Mouse (Mus musculus) ovary, adult 18-20 months (tissue): Measurements from ENCODE around the gene Rbm34.
"Not testable (repeated sequence)": the region's sequence is repeated elsewhere in the genome, so short reads cannot be mapped to it uniquely, and the experiment has no call there.

Experiments
- DNase-seq: peaks from one replicate; pipeline ENCODE4 v3.0.0; 2022; ENCODE audit warnings: low spot score, mixed read lengths

Rbm34 gene

DNA sequence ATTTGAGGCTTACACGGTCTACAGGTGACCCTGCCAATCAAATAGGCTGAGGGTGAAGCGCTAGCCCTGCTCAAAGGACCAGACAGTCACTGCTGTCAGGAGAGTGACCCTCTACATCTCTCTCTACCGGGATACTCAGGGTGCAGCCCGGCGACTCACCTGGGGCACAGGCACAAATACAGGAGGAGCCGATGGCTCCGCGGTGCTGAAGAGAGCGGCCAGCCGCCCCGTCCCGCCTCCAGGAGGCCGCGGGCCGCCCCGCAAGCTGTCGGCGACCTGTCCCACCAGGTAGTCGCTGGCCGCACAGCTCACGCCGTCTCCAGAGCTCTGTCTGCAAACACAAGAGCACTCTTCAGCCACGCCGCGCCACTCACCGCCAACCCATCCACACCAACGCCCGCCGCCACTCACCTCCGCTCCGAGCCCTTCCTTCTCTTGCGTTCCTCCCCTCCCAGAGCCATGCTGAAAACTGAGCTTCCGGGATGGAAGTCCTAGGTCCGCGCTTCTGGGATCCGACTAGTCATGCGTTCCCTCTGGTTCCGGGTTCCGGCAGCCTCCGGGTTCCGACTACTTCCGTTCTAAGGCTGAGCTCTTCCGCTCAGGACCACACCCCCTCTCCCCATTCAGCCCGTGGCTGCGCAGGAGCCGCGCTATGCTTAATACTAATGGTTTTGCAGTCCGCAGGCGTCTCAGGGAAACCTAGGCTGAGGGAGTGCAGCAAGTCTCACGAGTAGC lies at the start of gene Rbm34:
TSS of gene Rbm34 (minus strand) at position 493 of the 735 bp plus-strand sequence.
- peak; percentile 86 for DNase-seq

DNA sequence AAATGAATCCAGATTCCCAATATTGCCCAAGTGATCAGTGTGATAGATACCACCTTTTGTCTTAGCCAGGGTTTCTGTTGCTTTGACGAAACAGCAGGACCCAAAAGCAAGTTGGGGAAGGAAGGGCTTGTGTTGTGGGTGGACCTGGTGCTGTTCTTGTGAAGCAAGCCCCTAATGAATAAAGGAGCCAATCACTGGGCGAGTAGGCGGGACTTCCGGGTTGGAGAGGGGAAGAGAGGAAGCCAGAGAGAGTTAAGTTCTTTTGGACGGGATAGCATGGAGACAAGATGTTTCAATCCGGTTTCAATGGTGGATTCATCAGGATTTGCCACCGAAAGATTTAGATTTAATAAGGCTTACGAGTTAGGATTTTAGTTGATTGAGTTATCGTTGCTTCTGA lies 40.8 kb upstream of the Rbm34 start:
- no peak for DNase-seq

DNA sequence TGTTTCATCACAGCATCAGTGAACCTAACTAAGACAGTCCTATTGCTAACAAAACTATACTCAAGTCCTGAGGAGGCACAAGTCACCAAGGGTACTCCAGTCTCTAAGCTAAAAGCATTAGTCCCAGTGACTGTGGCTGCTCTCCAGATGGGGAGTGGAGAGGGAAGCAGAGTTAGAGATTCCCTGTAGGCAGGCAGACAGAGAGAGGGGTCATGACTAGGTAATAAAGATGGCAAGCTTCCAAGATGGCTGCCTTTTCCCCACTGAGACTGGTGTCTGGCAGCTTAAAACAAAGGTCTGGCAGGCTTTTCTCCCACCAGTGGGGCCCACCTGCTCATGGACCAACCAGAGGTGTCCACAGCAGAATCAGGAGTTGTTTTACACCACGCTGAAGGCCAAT lies 23.6 kb upstream of the Rbm34 start:
- no peak for DNase-seq

DNA sequence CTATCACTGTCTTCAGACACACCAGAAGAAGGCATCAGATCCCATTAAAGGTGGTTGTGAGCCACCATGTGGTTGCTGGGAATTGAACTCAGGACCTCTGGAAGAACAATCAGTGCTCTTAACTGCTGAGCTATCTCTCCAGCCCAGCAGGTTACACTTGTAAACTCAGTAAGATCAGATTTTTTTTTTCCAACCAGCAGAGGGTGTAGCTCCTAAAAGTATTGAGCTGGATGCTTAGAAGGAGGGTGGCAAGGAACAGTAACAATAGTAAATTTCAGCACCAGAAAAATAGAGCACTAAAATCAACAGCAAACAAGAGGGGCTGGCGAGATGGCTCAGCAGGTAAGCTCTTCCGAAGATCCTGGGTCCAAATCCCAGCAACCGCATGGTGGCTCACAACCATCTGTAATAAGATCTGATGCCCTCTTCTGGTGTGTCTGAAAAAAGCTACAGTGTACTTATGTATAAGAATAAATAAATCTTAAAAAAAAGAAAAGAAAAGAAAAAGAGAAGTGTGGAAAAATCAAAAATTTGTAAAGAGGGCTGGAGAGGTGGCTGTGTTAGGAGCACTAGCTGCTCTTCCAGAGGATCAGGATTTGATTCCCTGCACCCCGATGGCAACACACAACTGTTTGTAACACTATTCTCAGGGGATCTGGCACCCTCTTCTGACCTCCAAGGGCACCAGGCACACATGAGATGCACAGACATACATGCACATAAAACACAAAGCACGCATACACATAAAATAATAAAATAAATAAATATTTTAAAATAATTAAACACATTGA lies 18.7 kb upstream of the Rbm34 start:
- no peak for DNase-seq

DNA sequence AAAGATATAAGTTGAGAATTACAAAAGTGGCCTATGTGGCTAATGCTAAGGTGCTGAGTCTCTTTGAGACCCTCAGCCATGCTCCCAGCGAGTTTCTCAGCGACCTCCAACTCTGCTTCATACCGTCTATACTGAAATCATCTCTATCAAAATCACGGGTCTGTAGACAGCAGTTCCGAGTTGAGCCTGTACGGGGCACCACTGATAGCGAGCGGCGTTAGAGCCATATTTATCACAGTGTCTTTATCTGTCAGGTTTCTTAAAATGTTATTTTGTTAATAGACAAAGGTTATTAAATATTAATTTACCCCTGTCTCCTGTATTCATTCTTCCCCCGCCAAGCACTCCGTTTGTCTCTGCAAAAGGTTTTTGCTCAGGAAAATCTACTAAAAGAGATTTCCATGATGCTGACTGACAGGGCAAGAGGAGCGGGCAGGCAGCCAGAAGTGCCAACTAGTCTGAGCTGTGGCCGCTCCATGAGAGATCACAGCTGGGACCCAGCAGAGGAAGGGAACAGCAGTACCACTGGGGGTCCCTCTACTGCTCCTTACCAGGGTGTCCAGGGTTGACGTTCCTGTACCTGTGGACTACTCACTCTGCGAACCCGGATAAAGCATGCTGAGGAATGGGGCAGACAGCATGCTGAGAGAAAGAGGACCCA lies 17.6 kb upstream of the Rbm34 start:
- DNase-seq, result no peak

DNA sequence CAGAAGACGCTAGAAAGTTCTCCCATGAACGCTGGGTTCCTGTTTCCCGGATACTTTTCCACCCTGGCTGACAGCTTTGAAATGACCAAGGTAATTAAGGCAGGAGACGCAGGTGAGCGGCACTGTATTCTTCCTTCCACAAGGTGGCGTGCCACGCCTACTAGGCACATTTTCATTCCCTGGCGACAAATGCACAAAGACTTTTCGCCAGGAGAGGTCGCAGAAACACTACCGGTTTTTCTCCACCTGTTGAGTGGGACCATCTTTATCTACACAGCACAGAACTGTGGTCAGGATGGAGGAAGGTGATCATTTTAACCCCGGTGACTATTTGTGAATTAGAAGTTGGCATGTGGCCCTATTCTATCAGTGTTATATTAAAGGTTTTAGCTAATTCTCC lies 15.6 kb upstream of the Rbm34 start:
- peak; percentile 47 for DNase-seq

DNA sequence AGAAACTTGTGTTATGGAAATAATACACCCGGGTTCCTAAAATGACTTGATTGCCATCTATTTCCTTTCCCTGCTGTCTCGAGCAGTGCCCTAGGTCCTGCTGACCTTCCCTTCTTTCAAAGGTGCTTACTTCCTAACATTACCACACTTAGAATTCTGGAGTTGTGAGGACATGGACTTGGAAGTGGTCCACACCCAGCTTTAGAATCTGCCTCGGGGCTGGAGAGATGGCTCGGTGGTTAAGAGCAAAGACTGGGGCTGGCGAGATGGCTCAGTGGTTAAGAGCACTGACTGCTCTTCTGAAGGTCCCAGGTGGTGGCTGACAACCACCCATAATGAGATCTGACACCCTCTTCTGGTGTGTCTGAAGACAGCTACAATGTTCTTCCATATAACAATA lies 9.2 kb upstream of the Rbm34 start:
- DNase-seq, result no peak

DNA sequence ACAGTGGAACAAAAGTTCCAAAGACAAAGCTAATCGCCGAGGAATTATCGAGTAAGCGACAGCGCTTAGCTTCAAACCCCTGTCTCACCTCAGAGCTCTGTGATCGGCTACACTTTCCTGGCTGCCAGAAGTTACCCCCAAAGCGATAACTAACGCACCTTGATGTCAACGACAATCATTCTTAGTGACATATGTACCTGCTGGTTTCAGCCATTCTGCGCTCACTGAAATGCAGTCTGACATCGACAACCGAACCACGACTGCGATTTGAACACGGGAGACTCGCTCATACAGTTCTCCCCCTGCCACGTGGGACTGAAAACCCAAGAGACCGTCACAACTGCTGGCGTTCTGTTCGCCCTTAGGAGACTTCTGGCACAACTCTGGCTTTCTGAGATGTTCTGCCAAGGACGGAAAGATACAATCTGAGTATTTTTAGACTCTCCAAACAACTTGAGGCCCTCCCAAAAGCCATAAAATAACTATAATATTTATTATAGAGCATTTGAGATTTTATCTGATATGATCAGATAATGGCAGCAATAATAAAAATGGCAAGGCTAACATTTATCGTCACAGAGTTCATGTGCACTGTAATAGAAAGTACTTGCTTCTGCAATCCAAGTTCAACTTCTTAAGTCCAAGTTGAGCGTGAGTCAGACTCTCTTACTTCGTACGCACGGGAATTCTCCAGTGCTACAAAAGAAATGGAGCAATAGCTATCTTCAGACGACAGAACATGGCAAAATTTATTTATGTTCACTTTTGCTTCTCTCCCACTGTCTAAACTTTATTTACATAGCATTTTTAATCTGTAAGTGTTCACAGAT lies 8.4 kb upstream of the Rbm34 start:
- peak; percentile 14 for DNase-seq

DNA sequence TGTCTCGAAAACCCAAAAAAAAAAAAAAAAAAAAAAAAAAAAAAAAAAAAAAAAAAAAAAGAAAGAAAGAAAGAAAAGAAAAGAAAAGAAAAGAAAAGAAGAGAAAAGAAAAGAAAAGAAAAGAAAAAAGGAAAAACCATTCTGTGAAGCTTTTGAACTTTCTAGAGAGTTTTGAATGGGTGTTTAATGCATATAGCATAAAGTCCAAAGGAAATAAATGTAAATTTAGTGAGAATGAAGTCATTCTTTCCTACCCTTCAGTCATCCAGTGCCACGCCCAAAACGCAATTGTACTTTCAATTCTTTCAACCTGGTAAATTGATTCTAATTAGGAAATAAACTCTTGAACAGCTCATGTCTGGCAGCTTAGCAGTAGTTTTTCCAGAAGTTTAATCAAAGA lies 7.7 kb upstream of the Rbm34 start:
- not testable (repeated sequence) for DNase-seq

DNA sequence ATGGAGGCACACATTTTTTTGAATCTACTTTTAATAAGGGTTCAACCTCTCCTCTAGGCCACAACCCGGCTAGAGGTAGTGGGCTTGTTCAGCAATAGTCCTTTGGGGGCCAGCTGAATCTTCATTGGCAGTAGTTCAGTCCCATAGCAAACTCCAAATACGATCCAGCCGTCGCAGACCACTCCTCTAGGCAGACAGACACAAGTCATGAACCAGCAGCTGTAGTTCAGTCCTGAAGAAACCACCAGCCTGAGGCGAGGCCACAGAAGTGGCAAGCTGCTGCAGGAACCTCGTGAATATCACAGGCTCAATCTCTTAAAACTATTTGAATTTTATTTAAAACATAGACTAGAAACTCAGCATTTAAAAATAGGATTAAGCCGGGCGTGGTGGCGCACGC lies 7.2 kb upstream of the Rbm34 start:
- DNase-seq, result no peak

DNA sequence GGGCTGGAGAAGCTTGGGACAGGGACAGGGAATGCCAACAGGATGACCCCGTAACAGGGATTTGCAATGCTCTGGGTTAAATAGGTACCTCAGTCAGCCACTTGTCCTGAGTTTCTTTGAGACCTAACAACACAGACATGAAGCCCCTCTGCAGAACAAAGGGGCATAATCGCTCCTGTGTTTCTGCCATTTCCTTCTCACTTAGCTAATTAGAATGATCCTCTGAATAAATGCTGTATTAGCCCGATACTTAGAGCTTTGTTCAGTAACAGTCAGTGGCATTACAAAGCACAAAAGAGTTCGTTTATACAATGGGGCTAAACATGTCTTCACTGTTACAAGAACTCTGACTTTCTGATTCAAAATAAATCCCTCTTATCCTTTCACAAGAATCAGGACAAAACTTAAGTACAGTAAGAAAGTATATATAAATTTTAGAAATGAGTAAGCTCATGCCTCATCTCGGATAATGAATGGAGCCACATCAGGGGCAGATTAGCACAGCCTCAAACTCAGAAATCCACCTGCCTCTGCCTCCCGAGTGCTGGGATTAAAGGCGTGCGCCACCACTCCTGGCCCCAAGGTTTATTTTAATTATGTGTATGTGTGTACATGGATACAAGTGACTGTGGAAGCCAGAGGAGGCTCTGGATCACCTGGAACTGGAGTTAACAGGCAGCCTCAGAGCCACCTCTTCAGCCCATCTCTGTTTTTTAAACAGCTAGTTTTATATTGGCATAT lies 5.9 kb upstream of the Rbm34 start:
- DNase-seq, result no peak

DNA sequence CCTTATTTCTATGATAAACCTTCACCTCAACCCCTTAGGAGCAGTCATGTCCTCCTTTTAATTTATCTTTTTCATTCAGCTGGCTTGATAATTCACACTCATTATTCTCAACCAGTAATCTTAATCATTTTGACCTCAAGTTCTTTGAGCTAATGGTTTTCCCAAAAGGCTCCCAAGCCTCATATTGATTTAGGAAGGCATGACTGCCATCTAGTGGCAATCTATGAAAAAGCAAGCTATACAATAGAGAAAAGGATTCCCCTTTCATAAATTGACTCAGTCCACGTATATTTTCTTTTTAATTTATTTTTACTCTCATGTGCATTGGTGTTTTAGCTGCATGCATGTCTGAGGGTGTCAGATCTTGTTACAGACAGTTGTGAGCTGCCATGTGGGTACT lies 4.8 kb upstream of the Rbm34 start:
- no peak for DNase-seq

DNA sequence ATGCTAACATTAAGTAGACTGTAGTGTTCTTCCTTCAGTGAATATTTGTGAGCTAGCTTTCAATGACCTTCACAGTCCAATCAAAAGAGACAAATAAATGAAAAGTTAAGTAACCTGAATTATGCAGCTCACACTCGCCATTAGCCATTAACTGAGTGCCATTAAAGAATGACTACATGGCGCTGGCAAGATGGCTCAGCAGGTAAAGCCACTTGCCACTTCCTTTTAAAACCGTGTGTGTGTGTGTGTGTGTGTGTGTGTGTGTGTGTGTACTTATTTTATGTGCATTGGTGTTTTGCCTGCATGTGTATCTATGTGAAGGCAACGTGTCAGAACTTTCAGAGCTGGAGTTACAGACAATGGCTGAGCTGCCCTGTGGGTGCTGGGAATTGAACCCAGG lies 3.6 kb upstream of the Rbm34 start:
- no peak for DNase-seq

DNA sequence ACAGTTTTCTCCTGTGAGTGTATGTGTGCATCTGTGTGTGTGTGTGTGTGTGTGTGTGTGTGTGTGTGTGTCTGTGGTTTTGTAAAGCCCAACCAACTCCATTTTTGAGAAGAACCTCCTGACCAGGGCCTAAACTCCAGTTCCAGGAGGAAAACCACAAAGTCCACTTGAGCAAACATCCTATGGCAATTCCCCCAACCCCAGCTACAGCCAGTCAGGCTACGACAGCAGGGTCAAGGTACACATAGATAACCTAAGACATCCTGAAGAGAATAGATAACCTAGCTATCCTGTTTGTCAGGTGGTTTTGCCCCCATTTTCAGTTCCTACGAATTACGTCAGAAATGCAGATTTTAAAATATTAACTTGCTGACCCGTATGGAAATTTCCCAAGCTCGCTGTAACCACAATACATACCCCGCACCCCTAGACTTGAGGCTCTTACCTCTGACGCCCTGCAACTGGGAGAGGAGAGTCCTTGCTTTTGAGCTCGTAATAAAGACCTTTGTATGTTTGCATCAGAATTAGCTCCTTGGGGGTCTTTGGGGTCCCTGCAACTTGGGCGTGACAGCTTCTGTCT lies 2.9 kb upstream of the Rbm34 start:
- DNase-seq, result no peak

DNA sequence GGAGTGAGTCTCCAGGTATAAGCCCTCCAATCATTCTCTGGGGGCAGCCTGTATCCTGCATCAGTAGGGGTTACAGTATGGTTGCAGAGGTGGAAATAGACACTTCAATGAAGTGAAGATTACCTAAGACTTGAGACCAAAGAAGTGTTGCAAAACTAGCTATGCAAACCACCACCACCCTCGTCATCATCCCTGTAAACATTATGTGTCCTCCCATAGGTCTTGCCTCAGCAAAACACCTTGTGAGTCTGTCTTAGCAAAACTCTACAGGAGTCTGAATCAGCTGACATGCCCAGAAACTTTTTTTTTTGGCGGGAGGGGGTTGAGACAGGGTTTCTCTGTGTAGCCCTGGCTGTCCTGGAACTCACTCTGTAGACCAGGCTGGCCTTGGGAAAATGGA lies 1.8 kb upstream of the Rbm34 start:
- DNase-seq, result no peak

DNA sequence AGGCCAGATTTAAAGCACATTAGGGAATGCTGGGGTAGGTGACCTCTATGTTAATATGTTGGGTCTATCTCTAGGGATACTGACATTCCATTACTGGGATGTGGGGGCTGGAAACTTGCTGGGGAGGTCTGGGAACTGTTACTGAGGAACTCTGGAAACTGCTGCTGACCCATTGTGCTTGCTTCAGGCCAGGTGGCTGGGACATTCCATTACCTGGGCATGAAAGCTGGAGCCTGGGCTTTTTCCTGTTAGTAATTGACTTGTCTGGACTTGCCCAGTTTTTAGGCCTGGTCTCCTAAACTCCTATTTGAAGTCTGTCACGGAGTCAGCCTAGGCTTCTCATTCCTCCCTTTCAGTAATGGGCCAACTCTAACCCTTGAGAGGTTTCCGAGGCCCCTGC lies 1.2 kb upstream of the Rbm34 start:
- no peak for DNase-seq

DNA sequence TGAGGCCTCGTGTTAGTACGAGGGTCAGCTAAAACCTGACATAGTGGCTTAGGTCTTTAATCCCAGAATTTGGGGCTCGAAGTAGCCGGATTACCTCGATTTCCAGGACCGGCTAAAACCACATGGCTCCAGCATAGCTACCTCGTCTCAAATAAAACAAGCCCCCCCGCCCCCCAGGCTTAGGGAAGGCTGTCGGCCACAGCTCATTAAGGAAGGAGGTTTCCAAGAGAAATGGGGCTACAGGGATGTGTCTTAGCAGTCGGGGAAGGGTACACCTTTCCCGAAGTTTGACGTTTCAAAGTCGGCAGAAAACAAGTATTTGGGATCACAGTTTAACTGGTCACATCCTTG lies 418 bp upstream of the Rbm34 start:
- no peak for DNase-seq

DNA sequence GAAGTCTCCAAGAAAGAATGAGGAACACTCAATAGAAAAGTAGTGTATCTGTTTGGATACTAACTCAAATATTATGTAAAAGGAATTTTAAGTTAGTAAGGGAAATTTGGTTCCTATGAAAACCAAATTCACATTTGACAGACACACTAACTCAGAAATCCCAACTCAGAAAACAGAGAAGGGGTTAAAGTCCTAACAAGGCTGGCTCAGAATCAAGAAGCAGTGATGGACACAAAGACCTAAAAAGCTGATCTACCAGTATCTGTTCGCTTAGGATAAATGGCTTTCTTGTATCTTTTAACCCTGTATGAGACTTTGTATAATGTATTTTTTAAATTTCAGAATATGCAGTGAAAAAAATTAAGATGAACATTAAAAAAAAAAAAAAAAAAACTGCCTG lies 1.3 kb downstream of the Rbm34 start:
- DNase-seq, result no peak

DNA sequence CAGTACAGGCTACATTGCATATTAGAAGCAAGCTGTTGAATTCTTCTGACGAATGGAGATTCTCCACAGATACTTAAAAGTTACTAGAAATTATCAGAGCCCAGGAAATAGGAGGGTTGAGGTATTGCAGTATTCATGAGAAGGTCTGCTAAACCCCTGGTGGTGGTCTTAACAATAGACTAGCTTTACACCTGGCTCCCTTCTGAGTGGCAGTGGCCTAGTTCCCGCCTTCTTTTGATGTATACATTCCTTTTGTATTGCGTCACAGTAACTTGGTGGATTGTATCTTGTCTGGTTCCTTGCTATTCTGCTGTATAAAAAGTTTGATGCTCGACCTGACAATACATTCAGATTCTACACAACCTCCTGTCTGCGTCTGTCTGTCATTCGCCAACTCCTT lies 2.8 kb downstream of the Rbm34 start:
- DNase-seq, result no peak

DNA sequence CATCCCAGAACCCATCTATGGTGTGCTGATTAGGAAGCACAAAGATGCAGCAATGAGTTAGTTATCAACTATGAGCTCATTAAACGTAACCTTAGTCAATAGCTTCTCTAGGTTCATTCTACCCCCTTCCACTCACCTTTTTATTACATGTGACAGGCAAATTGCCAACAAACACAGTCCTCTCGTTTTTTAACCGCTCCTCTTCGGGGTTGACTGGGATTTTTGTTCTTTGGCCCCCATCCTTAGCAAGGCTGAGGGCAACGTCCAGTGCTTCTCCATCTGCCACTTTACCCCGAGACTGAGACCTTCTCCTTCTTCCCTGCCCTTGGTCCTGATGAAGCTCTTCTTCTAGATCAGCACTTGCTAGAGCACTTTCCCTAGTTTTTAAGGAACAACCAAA lies 5.6 kb downstream of the Rbm34 start:
- no peak for DNase-seq

DNA sequence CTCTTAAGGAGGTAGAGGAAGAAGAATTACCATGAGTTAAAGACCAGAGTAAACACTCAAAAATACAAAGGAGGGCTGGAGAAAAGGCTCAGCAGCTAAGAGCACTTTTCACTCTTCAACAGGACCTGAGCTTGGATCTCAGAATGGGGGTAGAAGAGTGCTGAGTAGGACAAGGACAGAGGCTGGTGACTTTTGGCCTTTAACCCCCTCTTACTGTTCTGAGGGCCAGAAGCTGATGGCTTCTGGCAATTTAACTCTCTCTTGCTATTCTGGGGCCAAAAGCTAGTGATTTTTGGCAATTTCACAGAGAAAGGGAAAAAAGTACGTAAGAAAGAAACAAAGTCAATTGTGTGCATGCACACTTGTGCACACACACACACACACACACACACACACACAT lies 8.0 kb downstream of the Rbm34 start:
- DNase-seq, result no peak
